In the genomic region with DNA sequence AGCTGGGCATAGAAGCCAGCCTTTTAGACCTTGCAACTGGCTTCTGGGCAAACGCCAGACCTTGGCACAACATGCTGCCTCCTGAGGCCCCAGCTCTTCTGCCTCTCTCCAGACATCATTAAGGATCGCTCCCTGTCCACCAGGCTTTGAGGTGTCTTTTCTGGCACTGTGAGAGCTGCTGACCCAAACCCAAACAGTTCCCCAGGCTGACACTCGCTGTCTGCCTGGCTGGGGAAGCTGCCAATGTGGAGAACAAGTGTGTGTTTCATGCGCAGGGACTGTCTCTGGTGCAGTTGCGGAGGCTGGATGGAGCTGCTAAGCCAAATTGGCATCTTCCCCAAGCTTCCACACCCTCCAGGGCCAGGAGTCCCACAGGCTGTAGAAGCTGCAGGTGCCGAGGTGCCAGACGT, we compare ENCODE assay signal across 12 mouse cellular contexts. TPM values are rescaled to one million over a fixed set of nuclear protein-coding genes. Genes with fewer than 3 reads are reported as not detected.
DNase-seq lines count a peak whose midpoint lies in the region; ATAC-seq and TF ChIP-seq lines count a peak whose summit lies in the region.
"Had no signal": no experiment of that assay in that cellular context is flagged by ENCODE, and none has a peak within 500 bp of the region (broad histone marks: within the 10 kb centered on the region; RNA-seq: fewer than 3 reads in every experiment).

No protein-coding gene starts in this region.

- WGBS in hindbrain, postnatal 0 days: 43% methylated on average over 7 of the region's 7 CpGs
- 75% methylated on average over 7 of the region's 7 CpGs for WGBS in hindbrain, embryonic 14.5 days
- WGBS in midbrain, embryonic 15.5 days: 78% methylated on average over 7 of the region's 7 CpGs

- H3K4me2 ChIP-seq in hindbrain, postnatal 0 days (ENCODE audit: low read depth, low read length): no peak overlapping the region
- no peak overlapping the region for H3K4me2 ChIP-seq in hindbrain, embryonic 14.5 days (replicated peaks)
- no peak overlapping the region for H3K4me2 ChIP-seq in midbrain, embryonic 15.5 days
- H3K4me2 ChIP-seq: forebrain, embryonic 12.5 days had no signal

- H3K9ac ChIP-seq in hindbrain, postnatal 0 days (replicated peaks; ENCODE audit: low read length): no peak overlapping the region
- no peak overlapping the region for H3K9ac ChIP-seq in hindbrain, embryonic 14.5 days
- H3K9ac ChIP-seq in midbrain, embryonic 15.5 days: no peak overlapping the region
- H3K9ac ChIP-seq: forebrain, embryonic 12.5 days; liver, embryonic 14.5 days had no signal

- DNase-seq in hindbrain, postnatal 0 days (ENCODE audit: low spot score): peak; percentile 55
- DNase-seq in hindbrain, embryonic 14.5 days (ENCODE audit: low spot score): no peak
- DNase-seq in cerebellum, adult 11-12 months: peak; percentile 65
- DNase-seq in layer of hippocampus, adult 2 months (ENCODE audit: low spot score in 2 of 2): peak; percentile 60 to 73
- DNase-seq in right cerebral cortex, adult 18-20 months: peak; percentile 84
- no peak for DNase-seq in urinary bladder, postnatal 14 days (ENCODE audit: low spot score)
- DNase-seq in embryo, embryonic 11 days: no peak
- DNase-seq: kidney, adult 11 months had no signal

- H3K36me3 ChIP-seq in hindbrain, postnatal 0 days (ENCODE audit: insufficient read depth, low read length): no peaks in the 10 kb centered on the region
- no peaks in the 10 kb centered on the region for H3K36me3 ChIP-seq in hindbrain, embryonic 14.5 days (replicated peaks; ENCODE audit: control insufficient read depth, insufficient read depth)
- no peaks in the 10 kb centered on the region for H3K36me3 ChIP-seq in midbrain, embryonic 15.5 days (replicated peaks)
- H3K36me3 ChIP-seq: forebrain, embryonic 12.5 days had no signal

- H3K4me3 ChIP-seq in hindbrain, postnatal 0 days (ENCODE audit: low read length): no peak overlapping the region
- no peak overlapping the region for H3K4me3 ChIP-seq in hindbrain, embryonic 14.5 days (replicated peaks; ENCODE audit: low read length)
- no peak overlapping the region for H3K4me3 ChIP-seq in layer of hippocampus, adult 2 months
- H3K4me3 ChIP-seq in midbrain, embryonic 15.5 days: no peak overlapping the region
- H3K4me3 ChIP-seq: forebrain, embryonic 12.5 days had no signal

- peak; percentile 51; the same call in 1 of the 2 replicates for ATAC-seq in hindbrain, postnatal 0 days
- ATAC-seq in hindbrain, embryonic 14.5 days (ENCODE audit: low FRiP score): no peak
- no peak for ATAC-seq in midbrain, embryonic 15.5 days (replicated peaks)
- ATAC-seq: midbrain, embryonic 16.5 days had no signal

- no peaks in the 10 kb centered on the region for H3K9me3 ChIP-seq in hindbrain, postnatal 0 days (ENCODE audit: low read length)
- no peaks in the 10 kb centered on the region for H3K9me3 ChIP-seq in hindbrain, embryonic 14.5 days (ENCODE audit: control insufficient read depth, low read length)
- H3K9me3 ChIP-seq in midbrain, embryonic 15.5 days: no peaks in the 10 kb centered on the region
- H3K9me3 ChIP-seq: forebrain, embryonic 12.5 days had no signal

- no peak for TF ChIP-seq CTCF in hindbrain, postnatal 0 days (IDR thresholded peaks at IDR 0.05; ENCODE audit: low read depth)
- TF ChIP-seq CTCF in layer of hippocampus, adult 2 months (conservative IDR thresholded peaks at IDR 0.05): no peak

- H3K4me1 ChIP-seq in hindbrain, postnatal 0 days (ENCODE audit: insufficient read depth, low read length): peaks cover 12% of the 10 kb centered on the region
- H3K4me1 ChIP-seq in hindbrain, embryonic 14.5 days (replicated peaks; ENCODE audit: control insufficient read depth, insufficient read depth, low read length): no peaks in the 10 kb centered on the region
- H3K4me1 ChIP-seq in midbrain, embryonic 15.5 days: no peaks in the 10 kb centered on the region
- H3K4me1 ChIP-seq: forebrain, embryonic 12.5 days had no signal

- H3K27ac ChIP-seq in hindbrain, postnatal 0 days: no peak overlapping the region
- no peak overlapping the region for H3K27ac ChIP-seq in hindbrain, embryonic 14.5 days
- peak overlapping the region; percentile 37 for H3K27ac ChIP-seq in layer of hippocampus, adult 2 months
- no peak overlapping the region for H3K27ac ChIP-seq in midbrain, embryonic 15.5 days
- H3K27ac ChIP-seq: forebrain, embryonic 12.5 days; liver, embryonic 14.5 days had no signal

- H3K27me3 ChIP-seq in hindbrain, postnatal 0 days (ENCODE audit: insufficient read depth, low read length): no peaks in the 10 kb centered on the region
- H3K27me3 ChIP-seq in hindbrain, embryonic 14.5 days (ENCODE audit: control insufficient read depth, insufficient read depth, low read length): no peaks in the 10 kb centered on the region
- H3K27me3 ChIP-seq in midbrain, embryonic 15.5 days (replicated peaks): no peaks in the 10 kb centered on the region
- H3K27me3 ChIP-seq: forebrain, embryonic 12.5 days had no signal

RNA-seq across cellular contexts. Expression of a gene that starts 25.1 kb away (rescaled TPM):
- 14.2 and 22.3 TPM in 2 replicates for total RNA-seq in hindbrain, postnatal 0 days (2014; rRNA removed)
- polyA plus RNA-seq in hindbrain, postnatal 0 days (2015; fragmentation: Nextera tagmentation; extraction: Ambion mirVana): 10.4 and 10.8 TPM in 2 replicates
- 3.8 and 6.3 TPM in 2 replicates for polyA plus RNA-seq in hindbrain, embryonic 14.5 days (2014; fragmentation: Nextera tagmentation; extraction: Ambion mirVana)
- 1 to 10 TPM; 5.3 to 6.3 TPM for total RNA-seq in layer of hippocampus, adult 2 months (2021)
- 4.6 and 6.5 TPM in 2 replicates for polyA plus RNA-seq in midbrain, embryonic 15.5 days (2015; fragmentation: Nextera tagmentation; extraction: Ambion mirVana)

RNA-seq across cellular contexts. Expression of a gene that starts 58.0 kb away (rescaled TPM):
- 14.0 and 16.5 TPM in 2 replicates for total RNA-seq in hindbrain, postnatal 0 days (2014; rRNA removed)
- polyA plus RNA-seq in hindbrain, postnatal 0 days (2015; fragmentation: Nextera tagmentation; extraction: Ambion mirVana): 9.3 and 11.2 TPM in 2 replicates
- polyA plus RNA-seq in hindbrain, embryonic 14.5 days (2014; fragmentation: Nextera tagmentation; extraction: Ambion mirVana): 2.3 and 3.7 TPM in 2 replicates
- 1 to 10 TPM in 1 of 2 experiments, under 1 TPM in 1; 0.46 to 1.4 TPM for total RNA-seq in layer of hippocampus, adult 2 months (2021)
- 0.65 and 3.6 TPM in 2 replicates for polyA plus RNA-seq in midbrain, embryonic 15.5 days (2015; fragmentation: Nextera tagmentation; extraction: Ambion mirVana)
- polyA plus RNA-seq: forebrain, embryonic 12.5 days; liver, embryonic 14.5 days had no signal

Comparison
In these comparisons a context has a peak if more than half of its experiments do, and no peak if none do; other contexts are left out.
1. DNase-seq: peak in hindbrain, postnatal 0 days (single experiment), cerebellum, adult 11-12 months (single experiment), layer of hippocampus, adult 2 months (2 of 2) and right cerebral cortex, adult 18-20 months (single experiment); none in hindbrain, embryonic 14.5 days (single experiment), urinary bladder, postnatal 14 days (single experiment) and embryo, embryonic 11 days (single experiment).